Mouse (Mus musculus) limb, embryonic 11.5 days (tissue): ENCODE data around the gene Tnni3k. TPM values are rescaled to one million over a fixed set of nuclear protein-coding genes. Genes with fewer than 3 reads are reported as not detected.

Experiments used
- ATAC-seq: fragments of 200-750 bp; cut with Nextera tagmentation; 2 replicates; pipeline ENCODE4 v1.8.0; 2017; ENCODE audit warnings: low read depth; ENCODE audit not compliant: insufficient number of reproducible peaks, low FRiP score, low TSS enrichment
- DNase-seq: peaks from one replicate; pipeline ENCODE4 v3.0.0-alpha.2; 2015; ENCODE audit warnings: low spot score
- H3K27ac ChIP-seq: fragments of 300-500 bp; sonication (generic); replicated peaks from 2 replicates; pipeline ENCODE4 v1.5.1; 2014; ENCODE audit warnings: low read depth, mild to moderate bottlenecking, low read length
- H3K27me3 ChIP-seq: fragments of 300-500 bp; sonication (generic); 2 replicates; pipeline ENCODE4 v1.6.1; 2014; ENCODE audit warnings: mild to moderate bottlenecking, low read length, mixed read lengths; ENCODE audit not compliant: control insufficient read depth, insufficient read depth
- H3K36me3 ChIP-seq: fragments of 300-500 bp; sonication (generic); 2 replicates; pipeline ENCODE4 v1.6.1; 2014; ENCODE audit warnings: mild to moderate bottlenecking, low read length, moderate library complexity, mixed read lengths; ENCODE audit not compliant: control insufficient read depth, insufficient read depth
- H3K4me1 ChIP-seq: fragments of 300-500 bp; sonication (generic); 2 replicates; pipeline ENCODE4 v1.6.1; 2014; ENCODE audit warnings: low read length, mixed read lengths; ENCODE audit not compliant: control insufficient read depth, insufficient read depth
- H3K4me2 ChIP-seq: fragments of 300-500 bp; sonication (generic); 2 replicates; pipeline ENCODE4 v1.6.1; 2014; ENCODE audit warnings: low read depth, mild to moderate bottlenecking, moderate library complexity; ENCODE audit not compliant: severe bottlenecking
- H3K4me3 ChIP-seq: fragments of 300-500 bp; sonication (generic); 2 replicates; pipeline ENCODE4 v1.5.1; 2014; ENCODE audit warnings: low read depth, low read length
- H3K9ac ChIP-seq: fragments of 300-500 bp; sonication (generic); 2 replicates; pipeline ENCODE4 v1.6.1; 2014; ENCODE audit warnings: mild to moderate bottlenecking, low read length
- H3K9me3 ChIP-seq: fragments of 300-500 bp; sonication (generic); 2 replicates; pipeline ENCODE4 v1.6.1; 2016; ENCODE audit warnings: low read length; ENCODE audit not compliant: control insufficient read depth
- WGBS: fragments of 180-500 bp; shearing (Covaris S2); extraction: QIAGEN DNeasy Blood & Tissue Kit; methylation state at CpG from one replicate; pipeline ENCODE4 v1.1.7; 2014; 5-methylcytosine and 5-hydroxymethylcytosine counted together
- polyA plus RNA-seq: library from polyadenylated mRNA; unstranded; fragments of >200 nt; fragmentation: Nextera tagmentation; extraction: Ambion mirVana; gene quantifications from 2 replicates; pipeline ENCODE4 v1.2.1, GENCODE M21; 2014

Gene Tnni3k
- polyA plus RNA-seq, 1 experiment from 2014 or later = not detected

DNA sequence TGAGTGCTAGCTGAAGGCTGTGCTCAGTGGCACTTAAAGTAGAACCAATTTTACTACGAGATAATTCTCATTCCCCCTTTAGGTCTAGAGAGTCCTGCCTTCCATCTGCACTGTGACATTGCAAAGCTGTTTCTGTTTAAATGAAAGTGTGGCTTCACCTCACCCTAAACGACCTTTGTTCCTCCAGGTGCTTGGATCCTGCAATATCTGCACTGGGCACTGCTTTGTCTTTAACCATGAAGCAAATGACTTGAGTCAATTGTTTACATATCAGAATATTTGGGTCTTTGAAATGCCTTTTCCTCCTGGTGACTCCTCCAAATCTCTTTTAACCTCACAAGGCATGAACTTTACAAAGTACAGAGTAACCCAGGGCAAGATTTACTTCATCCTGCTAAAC, 175.7 kb downstream of the Tnni3k start:
- Histone ChIP-seq H3K4me1 (no peaks in the 10 kb centered on the region), H3K27ac (no peak overlapping the region), H3K4me2 (no peak overlapping the region), H3K27me3 (no peaks in the 10 kb centered on the region), H3K9me3 (no peaks in the 10 kb centered on the region), H3K36me3 (no peaks in the 10 kb centered on the region), H3K9ac (no peak overlapping the region), H3K4me3 (no peak overlapping the region)
- ATAC-seq = no peak
- 18% methylated on average over 2 of the region's 2 CpGs for WGBS
- no peak for DNase-seq

DNA sequence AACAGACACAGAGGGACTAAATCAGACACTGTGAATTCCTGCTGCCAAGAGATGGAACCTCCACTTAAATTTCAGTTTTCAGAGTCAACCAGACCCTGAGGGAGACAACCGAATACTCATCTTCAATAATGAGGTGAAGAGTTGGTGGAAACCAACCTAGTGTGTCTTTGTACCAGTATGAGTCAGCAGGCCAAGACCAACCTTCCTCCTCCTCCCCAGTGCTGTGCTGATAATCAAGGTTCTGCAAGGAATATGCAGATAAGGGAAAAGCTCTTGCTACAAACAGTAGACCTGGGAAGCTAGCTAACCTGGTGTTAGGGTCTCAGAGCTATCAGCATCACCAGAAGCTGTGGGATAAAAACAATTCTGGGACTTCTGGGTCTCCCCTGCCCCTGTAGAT, 176.1 kb downstream of the Tnni3k start:
- Histone ChIP-seq H3K9me3 (no peaks in the 10 kb centered on the region), H3K4me2 (no peak overlapping the region), H3K27ac (no peak overlapping the region), H3K36me3 (no peaks in the 10 kb centered on the region), H3K27me3 (no peaks in the 10 kb centered on the region), H3K9ac (no peak overlapping the region), H3K4me3 (no peak overlapping the region), H3K4me1 (no peaks in the 10 kb centered on the region)
- 97% methylated on average over 1 of the region's 1 CpGs for WGBS
- DNase-seq (no peak), ATAC-seq (no peak)

- Histone ChIP-seq H3K27me3 (no peaks in the 10 kb centered on the region), H3K4me2 (no peak overlapping the region), H3K9ac (no peak overlapping the region), H3K9me3 (no peaks in the 10 kb centered on the region), H3K4me1 (no peaks in the 10 kb centered on the region), H3K4me3 (no peak overlapping the region), H3K36me3 (no peaks in the 10 kb centered on the region), H3K27ac (no peak overlapping the region)
- no peak for ATAC-seq
- 92% methylated on average over 4 of the region's 4 CpGs for WGBS
- DNase-seq = no peak
These were observed 186.4 kb downstream of the Tnni3k start for GRCm38 (mm10) chr3:154868807-154869206.

DNA sequence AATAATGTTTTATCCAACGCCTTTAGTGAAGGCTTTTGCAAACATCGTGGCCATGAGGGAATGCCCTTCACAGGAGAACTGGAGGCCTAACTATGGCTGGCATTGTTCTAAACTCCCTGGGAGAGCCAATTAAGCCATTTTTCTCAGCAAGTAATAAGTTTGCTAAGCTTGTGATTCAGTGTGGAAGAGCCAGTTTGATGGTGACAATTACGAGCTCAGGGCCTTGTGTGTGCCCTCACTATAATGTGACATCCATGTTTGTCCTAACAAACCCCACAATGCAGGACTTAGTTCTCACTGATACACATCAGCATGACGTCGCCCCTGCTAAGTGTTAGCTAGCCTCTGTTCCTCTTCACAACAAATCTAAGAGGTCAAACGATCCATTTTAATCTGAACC, 193.3 kb downstream of the Tnni3k start:
- ATAC-seq (no peak), DNase-seq (no peak)
- 80% methylated on average over 6 of the region's 6 CpGs for WGBS
- Histone ChIP-seq H3K9ac (no peak overlapping the region), H3K4me2 (no peak overlapping the region), H3K27ac (no peak overlapping the region), H3K9me3 (no peaks in the 10 kb centered on the region), H3K36me3 (no peaks in the 10 kb centered on the region), H3K4me1 (no peaks in the 10 kb centered on the region), H3K4me3 (no peak overlapping the region), H3K27me3 (no peaks in the 10 kb centered on the region)

GRCm38 (mm10) chr3:154859721-154860120, 195.5 kb downstream of the Tnni3k start:
- H3K27ac ChIP-seq = no peak overlapping the region
- no peaks in the 10 kb centered on the region for H3K27me3 ChIP-seq
- DNase-seq (no peak), ATAC-seq (no peak)
- no peak overlapping the region for H3K9ac ChIP-seq
- H3K4me3 ChIP-seq = no peak overlapping the region
- no peak overlapping the region for H3K4me2 ChIP-seq
- H3K36me3 ChIP-seq = no peaks in the 10 kb centered on the region
- no peaks in the 10 kb centered on the region for H3K4me1 ChIP-seq
- WGBS = 28% methylated on average over 3 of the region's 3 CpGs
- H3K9me3 ChIP-seq = no peaks in the 10 kb centered on the region

- WGBS = 41% methylated on average over 6 of the region's 6 CpGs
- Histone ChIP-seq H3K4me2 (no peak overlapping the region), H3K4me3 (no peak overlapping the region), H3K27me3 (no peaks in the 10 kb centered on the region), H3K36me3 (no peaks in the 10 kb centered on the region), H3K27ac (no peak overlapping the region), H3K9me3 (no peaks in the 10 kb centered on the region), H3K9ac (no peak overlapping the region), H3K4me1 (no peaks in the 10 kb centered on the region)
- no peak for ATAC-seq
- DNase-seq = no peak
These were observed 201.9 kb downstream of the Tnni3k start for GRCm38 (mm10) chr3:154853257-154853656.

DNA sequence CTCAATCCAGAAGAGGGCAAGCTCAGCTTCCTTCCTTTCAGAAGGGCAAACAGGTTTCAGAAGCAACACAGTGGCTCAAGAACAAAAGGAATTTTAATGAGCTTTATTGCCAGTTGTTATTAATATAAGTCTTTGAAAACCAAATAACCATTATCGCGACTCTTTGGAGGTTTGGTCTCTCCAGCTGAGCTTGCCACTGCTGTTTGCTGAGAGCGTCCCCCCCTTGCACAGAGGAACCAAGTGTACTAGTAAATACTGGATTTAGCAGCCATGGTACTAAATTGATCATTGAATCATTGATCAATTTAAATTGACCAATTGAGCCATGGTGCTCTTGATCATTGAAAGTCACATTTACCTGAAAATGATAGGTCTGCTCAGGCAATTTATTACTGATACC, 202.9 kb downstream of the Tnni3k start:
- Histone ChIP-seq H3K27ac (no peak overlapping the region), H3K4me2 (no peak overlapping the region), H3K4me1 (no peaks in the 10 kb centered on the region), H3K9me3 (no peaks in the 10 kb centered on the region), H3K36me3 (no peaks in the 10 kb centered on the region), H3K9ac (no peak overlapping the region), H3K4me3 (no peak overlapping the region), H3K27me3 (no peaks in the 10 kb centered on the region)
- no peak for ATAC-seq
- 65% methylated on average over 3 of the region's 3 CpGs for WGBS
- no peak for DNase-seq

DNA sequence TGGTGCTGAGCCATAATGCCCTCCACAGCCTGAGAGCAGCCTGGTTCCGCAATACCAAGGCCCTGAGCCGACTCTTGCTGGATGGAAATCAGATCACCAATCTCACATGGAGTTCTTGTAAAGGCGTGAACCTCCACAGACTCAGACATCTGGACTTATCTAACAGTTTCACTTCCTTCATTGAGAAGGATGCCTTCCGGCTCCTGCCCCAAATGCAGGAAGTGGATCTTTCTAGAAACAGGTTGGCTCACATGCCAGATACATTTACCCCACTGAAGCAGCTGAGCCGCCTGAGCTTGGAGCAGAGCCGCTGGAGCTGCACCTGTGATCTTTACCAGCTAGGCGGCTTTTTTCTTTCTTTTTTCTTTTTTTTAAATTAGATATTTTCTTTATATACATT, 213.0 kb downstream of the Tnni3k start:
- ATAC-seq = no peak
- Histone ChIP-seq H3K27ac (no peak overlapping the region), H3K4me2 (no peak overlapping the region), H3K36me3 (no peaks in the 10 kb centered on the region), H3K9ac (no peak overlapping the region), H3K4me3 (no peak overlapping the region), H3K4me1 (no peaks in the 10 kb centered on the region), H3K27me3 (no peaks in the 10 kb centered on the region), H3K9me3 (no peaks in the 10 kb centered on the region)
- WGBS = 89% methylated on average over 7 of the region's 7 CpGs
- no peak for DNase-seq

DNA sequence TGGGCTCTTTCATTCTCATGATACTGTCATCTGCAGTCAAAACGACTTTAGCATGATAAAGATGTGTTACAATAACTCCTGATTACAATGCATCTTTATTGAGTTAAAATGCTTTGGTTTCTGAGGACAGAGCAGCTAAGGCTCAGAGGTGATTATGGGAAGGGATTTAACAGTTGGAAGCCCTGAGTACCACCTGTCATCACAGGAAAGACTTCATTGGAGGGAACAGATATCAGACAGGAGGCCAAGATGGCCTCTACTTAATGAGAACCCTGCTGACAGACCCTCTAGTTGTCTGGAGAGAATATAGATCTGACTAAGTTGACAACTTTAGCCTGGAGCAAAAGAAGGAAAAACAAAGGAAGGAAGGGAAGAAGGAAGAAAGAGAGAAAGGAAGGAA, 214.1 kb downstream of the Tnni3k start:
- H3K27ac ChIP-seq = no peak overlapping the region
- H3K4me1 ChIP-seq = no peaks in the 10 kb centered on the region
- no peak for DNase-seq
- no peaks in the 10 kb centered on the region for H3K36me3 ChIP-seq
- 64% methylated on average over 1 of the region's 1 CpGs for WGBS
- no peak for ATAC-seq
- H3K4me3 ChIP-seq = no peak overlapping the region
- no peaks in the 10 kb centered on the region for H3K9me3 ChIP-seq
- H3K27me3 ChIP-seq = no peaks in the 10 kb centered on the region
- H3K9ac ChIP-seq = no peak overlapping the region
- H3K4me2 ChIP-seq = no peak overlapping the region
